Mouse (Mus musculus): ENCODE data around the gene Tekt4.

Tekt4 gene

DNA sequence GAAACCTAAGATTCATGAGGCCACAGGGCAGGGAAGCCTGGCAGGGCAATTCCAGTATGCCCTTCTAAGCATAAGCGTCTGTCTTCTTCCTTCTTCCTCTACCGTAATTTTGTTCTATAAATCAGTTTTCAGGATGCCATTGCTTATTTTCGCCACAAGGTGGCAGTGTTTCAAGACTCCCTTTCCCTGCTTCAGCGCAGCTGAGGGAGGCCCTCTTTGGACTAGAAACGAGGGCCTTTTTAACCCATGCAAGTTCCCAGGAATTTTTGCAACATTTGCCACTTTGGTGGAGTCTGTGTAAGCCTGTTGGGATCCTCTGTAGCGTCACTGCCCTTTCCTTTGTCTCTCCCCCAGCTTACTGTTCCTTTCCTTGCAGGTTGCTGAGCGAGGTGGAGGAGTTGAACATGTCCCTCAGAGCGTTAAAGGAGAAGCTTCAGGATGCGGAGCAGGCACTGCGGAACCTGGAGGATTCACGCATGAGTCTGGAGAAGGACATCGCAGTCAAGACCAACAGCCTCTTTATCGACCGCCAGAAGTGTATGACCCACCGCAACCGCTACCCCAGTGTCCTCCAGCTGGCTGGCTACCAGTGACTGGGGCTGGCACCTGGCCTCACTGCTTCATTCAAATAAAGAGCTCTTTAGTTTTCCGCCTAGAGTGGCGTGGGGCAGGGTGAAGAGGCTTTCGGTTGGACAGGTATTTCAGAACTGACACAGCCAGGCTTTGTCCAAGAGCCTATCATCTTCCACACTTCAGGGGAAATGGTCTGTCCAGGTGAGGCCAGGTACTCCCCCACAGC is 21.7 kb downstream of the Tekt4 start:
- DNase-seq (ENCODE audit: low spot score) = peak; percentile 49

GRCm38 (mm10) chr17:25480152-25480551 is 25.7 kb downstream of the Tekt4 start:
- no peak for DNase-seq (ENCODE audit: low spot score)

- DNase-seq (ENCODE audit: low spot score) = no peak
Observed at GRCm38 (mm10) chr17:25480820-25481219, 26.4 kb downstream of the Tekt4 start.

GRCm38 (mm10) chr17:25482092-25482491 is 27.7 kb downstream of the Tekt4 start:
- DNase-seq (ENCODE audit: low spot score) = no peak

DNA sequence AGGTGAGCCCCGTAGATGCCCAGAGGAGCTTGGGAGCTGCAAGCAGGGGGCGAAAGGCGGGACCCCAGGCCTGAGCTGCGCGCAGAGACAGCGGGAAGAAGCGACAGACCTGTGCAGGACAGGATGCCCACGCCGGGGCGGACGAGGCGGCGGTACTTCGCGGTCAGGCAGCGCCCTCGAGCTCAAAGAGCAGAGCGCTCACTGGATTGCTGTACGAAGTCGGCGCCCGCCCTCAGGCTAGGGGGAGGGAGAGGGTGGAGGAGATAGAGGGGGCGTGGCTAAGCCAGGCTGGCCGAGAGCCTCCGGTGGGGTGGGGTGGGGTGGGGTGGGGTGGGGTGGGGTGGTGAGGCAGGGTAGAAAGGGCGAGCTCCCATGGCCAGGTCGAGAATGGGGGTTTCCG is 42.6 kb downstream of the Tekt4 start, which contains the start of gene Sstr5:
Sstr5 (minus strand) TSS at position 276 of the 400 bp plus-strand sequence.
- DNase-seq (ENCODE audit: low spot score) = no peak

- DNase-seq (ENCODE audit: low spot score) = no peak
Observed at GRCm38 (mm10) chr17:25502599-25502998, 48.2 kb downstream of the Tekt4 start.

DNA sequence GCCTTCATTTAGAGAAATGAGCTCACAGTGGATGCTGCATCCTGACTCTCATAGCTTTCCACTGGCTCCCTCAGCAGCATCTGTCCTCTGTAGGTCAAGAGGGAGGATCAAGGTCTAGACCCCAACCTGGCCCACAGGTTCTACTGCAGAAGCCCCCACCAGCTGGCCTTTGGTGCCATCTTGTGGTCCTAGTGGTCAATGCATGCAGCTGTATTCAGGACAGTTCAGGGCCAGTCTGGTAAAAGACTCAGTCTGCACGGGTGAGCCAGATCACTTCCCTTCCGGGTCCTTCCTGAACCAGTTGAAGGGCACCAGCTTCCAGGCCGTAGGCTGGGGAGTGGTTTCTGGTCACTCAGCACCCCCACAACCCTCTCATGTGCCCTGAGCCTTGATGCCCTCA is 53.4 kb downstream of the Tekt4 start:
- DNase-seq (ENCODE audit: low spot score) = peak; percentile 54

GRCm38 (mm10) chr17:25508860-25509577 is 54.6 kb downstream of the Tekt4 start:
- peak; percentile 91 for DNase-seq (ENCODE audit: low spot score)

DNA sequence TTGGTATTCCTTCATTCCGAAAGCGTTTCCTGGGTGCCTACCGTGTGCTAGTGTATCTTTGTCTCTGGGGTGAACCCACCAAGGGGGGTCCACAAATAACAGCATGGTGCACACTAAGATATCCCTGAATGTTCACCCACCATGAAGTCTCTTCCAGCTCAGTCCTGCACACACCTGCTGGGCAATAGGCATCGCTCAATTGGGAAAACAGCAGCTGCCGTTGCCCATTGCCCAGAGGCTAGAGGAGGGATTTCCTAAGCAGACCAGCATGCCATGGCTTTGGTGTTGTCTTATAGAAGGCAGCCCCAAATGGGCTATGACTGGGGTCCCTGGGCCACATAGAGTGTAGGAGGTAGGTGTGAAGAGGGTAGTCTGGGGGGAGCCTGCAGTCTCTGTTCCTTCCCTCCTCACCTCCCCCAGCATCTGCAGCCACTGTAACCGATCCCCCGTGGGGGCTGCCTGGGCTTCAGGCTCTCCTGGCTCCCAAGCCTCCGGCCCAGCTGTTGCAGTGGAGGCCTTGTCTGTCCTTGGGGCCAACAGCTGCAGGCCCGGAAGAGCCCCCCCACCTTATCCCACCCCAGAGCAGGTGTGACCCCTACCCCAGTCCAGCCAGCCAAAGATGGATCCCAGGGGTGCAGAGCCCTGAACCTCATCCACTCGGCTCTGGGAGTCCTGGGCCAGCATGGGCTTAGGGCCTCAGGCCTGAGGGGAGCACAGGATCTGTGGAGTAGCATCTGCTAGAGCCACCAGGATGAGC is 55.8 kb downstream of the Tekt4 start:
- DNase-seq (ENCODE audit: low spot score) = no peak

DNA sequence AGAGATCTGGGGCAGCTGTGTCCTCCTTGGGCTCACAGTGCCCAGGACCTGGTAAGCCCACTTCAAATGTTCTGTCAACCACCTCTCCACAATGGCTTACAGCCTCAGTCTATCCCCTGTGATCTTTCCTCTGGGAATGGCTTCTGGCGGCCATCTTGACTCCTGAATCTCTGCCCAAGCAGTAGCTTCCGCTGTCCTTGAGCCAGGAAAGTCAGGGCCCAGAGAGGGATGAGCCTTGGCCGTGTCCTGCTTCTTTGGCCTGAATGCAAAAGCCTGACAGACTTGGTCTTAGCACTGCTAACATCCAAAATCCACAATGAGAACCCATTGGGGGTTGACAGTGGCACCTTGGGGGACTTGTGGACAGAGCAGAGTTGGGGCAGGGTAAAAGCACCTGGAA is 57.5 kb downstream of the Tekt4 start:
- no peak for DNase-seq (ENCODE audit: low spot score)

DNA sequence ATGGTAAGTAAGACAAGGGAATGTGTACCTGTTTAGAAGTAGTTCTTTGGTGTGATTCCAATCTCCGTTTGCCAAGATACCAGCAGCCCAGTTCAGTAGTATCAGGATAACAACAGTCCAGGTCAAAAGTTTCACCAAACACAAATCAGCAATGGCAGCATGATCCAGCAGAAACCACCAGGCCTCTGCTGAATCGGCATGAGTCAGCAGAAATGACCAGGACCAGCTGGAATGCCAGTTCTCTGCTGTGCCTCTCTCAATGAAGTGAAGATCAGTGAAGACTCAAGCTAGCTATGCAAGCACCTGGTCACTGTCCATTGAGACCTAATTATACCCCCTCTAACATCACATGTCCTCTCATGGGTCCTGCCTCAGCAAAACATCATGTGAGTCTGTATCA is 59.6 kb downstream of the Tekt4 start:
- no peak for DNase-seq (ENCODE audit: low spot score)

GRCm38 (mm10) chr17:25516315-25516714 is 61.9 kb downstream of the Tekt4 start:
- no peak for DNase-seq (ENCODE audit: low spot score)

GRCm38 (mm10) chr17:25518144-25518543 is 63.7 kb downstream of the Tekt4 start:
- DNase-seq (ENCODE audit: low spot score) = no peak

GRCm38 (mm10) chr17:25519511-25519910 is 65.1 kb downstream of the Tekt4 start:
- DNase-seq (ENCODE audit: low spot score) = no peak

- no peak for DNase-seq (ENCODE audit: low spot score)
Observed at GRCm38 (mm10) chr17:25520492-25520891, 66.1 kb downstream of the Tekt4 start.

- no peak for DNase-seq (ENCODE audit: low spot score)
Observed at GRCm38 (mm10) chr17:25522080-25522479, 67.7 kb downstream of the Tekt4 start.

All from layer of hippocampus, adult 9-10 months (tissue).